Mouse (Mus musculus): ENCODE data around the gene Zmynd15. TPM values are rescaled to one million over a fixed set of nuclear protein-coding genes. Genes with fewer than 3 reads are reported as not detected.
"Not testable (repeated sequence)": the region's sequence is repeated elsewhere in the genome, so short reads cannot be mapped to it uniquely, and the experiment has no call there.

The Zmynd15 gene
- polyA plus RNA-seq, 1 experiment from 2014 or later = 0.86 TPM

- Histone ChIP-seq H3K4me1 (replicated peaks; ENCODE audit: control insufficient read depth, insufficient read depth) (no peaks in the 10 kb centered on the region), H3K4me3 (ENCODE audit: low read depth, low read length) (no peak overlapping the region), H3K4me2 (replicated peaks; ENCODE audit: low read depth) (no peak overlapping the region), H3K27ac (replicated peaks) (no peak overlapping the region), H3K36me3 (ENCODE audit: control insufficient read depth, insufficient read depth, low read length) (no peaks in the 10 kb centered on the region), H3K9ac (ENCODE audit: low read length) (no peak overlapping the region), H3K9me3 (ENCODE audit: control insufficient read depth, low read length) (no peaks in the 10 kb centered on the region), H3K27me3 (ENCODE audit: control insufficient read depth, insufficient read depth, low read length) (no peaks in the 10 kb centered on the region)
- TF ChIP-seq CTCF (IDR thresholded peaks at IDR 0.05; ENCODE audit: low read depth) (no peak), EP300 (optimal IDR thresholded peaks at IDR 0.05) (no peak)
- DNase-seq (ENCODE audit: low spot score) = no peak
- no peak for ATAC-seq (ENCODE audit: low FRiP score, low TSS enrichment)
- 69% methylated on average over 4 of the region's 4 CpGs for WGBS
Measured at GRCm38 (mm10) chr11:70418199-70418598, 41.0 kb upstream of the Zmynd15 start.

DNA sequence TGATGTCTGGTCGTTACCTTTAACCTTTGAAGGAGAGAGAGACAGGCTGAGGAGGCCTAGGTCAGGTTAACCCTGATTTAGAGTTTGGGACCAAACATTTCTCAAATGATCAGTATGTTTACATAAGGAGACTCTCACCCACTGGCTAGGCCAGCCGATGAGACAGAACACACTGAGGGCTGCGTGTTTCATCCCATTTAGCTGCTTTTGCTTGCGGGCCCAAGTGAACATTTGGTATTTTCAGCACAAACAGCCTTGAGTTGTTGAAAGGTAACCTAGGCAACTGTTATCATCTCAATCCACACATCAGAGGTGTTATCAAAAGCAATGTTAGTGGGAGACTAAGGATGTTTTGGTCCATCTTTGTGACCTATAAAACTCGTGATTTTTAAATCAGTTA, 39.7 kb upstream of the Zmynd15 start:
- no peaks in the 10 kb centered on the region for H3K27me3 ChIP-seq (ENCODE audit: control insufficient read depth, insufficient read depth, low read length)
- no peak for TF ChIP-seq EP300 (optimal IDR thresholded peaks at IDR 0.05)
- no peak for TF ChIP-seq CTCF (IDR thresholded peaks at IDR 0.05; ENCODE audit: low read depth)
- 30% methylated on average over 5 of the region's 5 CpGs for WGBS
- no peak overlapping the region for H3K9ac ChIP-seq (ENCODE audit: low read length)
- H3K4me2 ChIP-seq (replicated peaks; ENCODE audit: low read depth) = no peak overlapping the region
- no peaks in the 10 kb centered on the region for H3K36me3 ChIP-seq (ENCODE audit: control insufficient read depth, insufficient read depth, low read length)
- no peak overlapping the region for H3K4me3 ChIP-seq (ENCODE audit: low read depth, low read length)
- H3K4me1 ChIP-seq (replicated peaks; ENCODE audit: control insufficient read depth, insufficient read depth) = no peaks in the 10 kb centered on the region
- DNase-seq (ENCODE audit: low spot score) (no peak), ATAC-seq (ENCODE audit: low FRiP score, low TSS enrichment) (no peak)
- no peaks in the 10 kb centered on the region for H3K9me3 ChIP-seq (ENCODE audit: control insufficient read depth, low read length)
- no peak overlapping the region for H3K27ac ChIP-seq (replicated peaks)

GRCm38 (mm10) chr11:70426598-70426997, 32.6 kb upstream of the Zmynd15 start:
- H3K4me1 ChIP-seq (replicated peaks; ENCODE audit: control insufficient read depth, insufficient read depth); H3K9ac ChIP-seq (ENCODE audit: low read length); H3K27ac ChIP-seq (replicated peaks); H3K4me3 ChIP-seq (ENCODE audit: low read depth, low read length); H3K4me2 ChIP-seq (replicated peaks; ENCODE audit: low read depth); DNase-seq (ENCODE audit: low spot score); H3K36me3 ChIP-seq (ENCODE audit: control insufficient read depth, insufficient read depth, low read length); H3K9me3 ChIP-seq (ENCODE audit: control insufficient read depth, low read length); ATAC-seq (ENCODE audit: low FRiP score, low TSS enrichment); H3K27me3 ChIP-seq (ENCODE audit: control insufficient read depth, insufficient read depth, low read length): not testable (repeated sequence)
- WGBS = 68% methylated on average over 6 of the region's 6 CpGs

GRCm38 (mm10) chr11:70431574-70431973, 27.7 kb upstream of the Zmynd15 start:
- Histone ChIP-seq H3K36me3 (ENCODE audit: control insufficient read depth, insufficient read depth, low read length) (no peaks in the 10 kb centered on the region), H3K4me1 (replicated peaks; ENCODE audit: control insufficient read depth, insufficient read depth) (no peaks in the 10 kb centered on the region), H3K4me2 (replicated peaks; ENCODE audit: low read depth) (peak overlapping the region; percentile 91; the same call in 1 of the 2 replicates), H3K4me3 (ENCODE audit: low read depth, low read length) (peak overlapping the region; percentile 69; the same call in 1 of the 2 replicates), H3K9me3 (ENCODE audit: control insufficient read depth, low read length) (no peaks in the 10 kb centered on the region), H3K27ac (replicated peaks) (0 out of 2 replicates have a peak overlapping the region, but pooled peaks have one; percentile 18), H3K27me3 (ENCODE audit: control insufficient read depth, insufficient read depth, low read length) (no peaks in the 10 kb centered on the region), H3K9ac (ENCODE audit: low read length) (no peak overlapping the region)
- DNase-seq (ENCODE audit: low spot score) (no peak), ATAC-seq (ENCODE audit: low FRiP score, low TSS enrichment) (no peak)
- 27% methylated on average over 5 of the region's 5 CpGs for WGBS
- TF ChIP-seq CTCF (IDR thresholded peaks at IDR 0.05; ENCODE audit: low read depth) = no peak
- TF ChIP-seq EP300 (optimal IDR thresholded peaks at IDR 0.05) = no peak

GRCm38 (mm10) chr11:70432048-70432894, 27.0 kb upstream of the Zmynd15 start, which contains the start of gene Arrb2:
Arrb2 (plus strand) TSS chr11:70432635.
- H3K4me3 ChIP-seq (ENCODE audit: low read depth, low read length) = peak within 1 kb of the TSS; percentile 69
- peak; percentile 99 for DNase-seq (ENCODE audit: low spot score)
- peak; percentile 94 for ATAC-seq (ENCODE audit: low FRiP score, low TSS enrichment)
- H3K4me1 ChIP-seq (replicated peaks; ENCODE audit: control insufficient read depth, insufficient read depth) = no peaks in the 10 kb centered on the region
- TF ChIP-seq CTCF (IDR thresholded peaks at IDR 0.05; ENCODE audit: low read depth) (peak; percentile 79), EP300 (optimal IDR thresholded peaks at IDR 0.05) (no peak)
- peak within 1 kb of the TSS; percentile 91 for H3K4me2 ChIP-seq (replicated peaks; ENCODE audit: low read depth)
- peak within 1 kb of the TSS; percentile 73 for H3K27ac ChIP-seq (replicated peaks)
- WGBS = under 1% methylated on average over 70 of the region's 75 CpGs
- H3K27me3 ChIP-seq (ENCODE audit: control insufficient read depth, insufficient read depth, low read length) = no peaks in the 10 kb centered on the region
- peak within 1 kb of the TSS; percentile 79 for H3K9ac ChIP-seq (ENCODE audit: low read length)
- no peaks in the 10 kb centered on the region for H3K9me3 ChIP-seq (ENCODE audit: control insufficient read depth, low read length)
- H3K36me3 ChIP-seq (ENCODE audit: control insufficient read depth, insufficient read depth, low read length) = no peaks in the 10 kb centered on the region

DNA sequence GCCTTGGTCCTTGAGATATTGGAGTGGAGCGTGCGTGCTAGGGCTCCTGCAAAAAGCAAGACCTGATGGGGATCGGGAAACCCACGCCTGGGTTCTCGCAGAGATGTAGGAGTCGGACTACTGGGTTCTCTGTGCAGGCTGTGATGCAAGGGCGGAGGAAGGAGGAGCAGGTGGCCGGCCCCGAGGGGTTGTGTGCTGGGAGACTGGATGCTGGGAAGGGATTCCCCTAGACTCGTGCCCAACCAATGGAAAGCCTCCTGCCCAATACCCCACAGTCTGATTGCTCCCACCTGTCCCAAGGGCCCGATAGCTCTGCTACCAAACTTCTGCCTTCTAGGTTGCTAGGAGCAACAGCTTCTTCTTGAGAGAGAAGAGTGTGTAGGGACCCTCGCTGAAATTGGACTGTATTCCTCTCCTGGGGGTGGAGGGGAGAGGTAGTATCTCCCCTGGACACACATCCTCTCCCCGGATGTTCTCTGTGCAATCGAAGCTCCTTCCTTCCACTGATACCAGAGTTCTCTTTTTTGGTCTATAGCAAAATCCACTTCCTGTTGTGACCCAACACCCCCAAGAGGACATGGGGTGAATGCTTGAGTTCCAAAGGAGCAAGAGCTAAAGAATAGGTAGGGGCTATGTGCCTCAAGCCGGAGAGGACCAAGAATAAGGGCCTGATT, 26.2 kb upstream of the Zmynd15 start:
- no peak for TF ChIP-seq CTCF (IDR thresholded peaks at IDR 0.05; ENCODE audit: low read depth)
- no peak for TF ChIP-seq EP300 (optimal IDR thresholded peaks at IDR 0.05)
- peak overlapping the region; percentile 79 for H3K9ac ChIP-seq (ENCODE audit: low read length)
- peak overlapping the region; percentile 91 for H3K4me2 ChIP-seq (replicated peaks; ENCODE audit: low read depth)
- H3K4me1 ChIP-seq (replicated peaks; ENCODE audit: control insufficient read depth, insufficient read depth) = no peaks in the 10 kb centered on the region
- peak overlapping the region; percentile 69 for H3K4me3 ChIP-seq (ENCODE audit: low read depth, low read length)
- no peaks in the 10 kb centered on the region for H3K36me3 ChIP-seq (ENCODE audit: control insufficient read depth, insufficient read depth, low read length)
- H3K9me3 ChIP-seq (ENCODE audit: control insufficient read depth, low read length) = no peaks in the 10 kb centered on the region
- no peaks in the 10 kb centered on the region for H3K27me3 ChIP-seq (ENCODE audit: control insufficient read depth, insufficient read depth, low read length)
- 6% methylated on average over 15 of the region's 15 CpGs for WGBS
- DNase-seq (ENCODE audit: low spot score) (no peak), ATAC-seq (ENCODE audit: low FRiP score, low TSS enrichment) (no peak; the same call in 1 of the 2 replicates)
- peak overlapping the region; percentile 73 for H3K27ac ChIP-seq (replicated peaks)

Data from stomach, postnatal 0 days (tissue).